Mouse (Mus musculus): Measurements from ENCODE around the gene Prkch. TPM values are rescaled to one million over a fixed set of nuclear protein-coding genes. Genes with fewer than 3 reads are reported as not detected.

Prkch gene
- total RNA-seq, 2 experiments from 2014 or later, result 16.1 to 18.8 TPM

- DNase-seq (ENCODE audit: low spot score), result no peak
- intact Hi-C loops (cut with DNase I), result no loop called here
These were observed 115.0 kb downstream of the Prkch start for GRCm38 (mm10) chr12:73699471-73700186.

GRCm38 (mm10) chr12:73700544-73701069 lies 116.0 kb downstream of the Prkch start:
- no peak for DNase-seq (ENCODE audit: low spot score)
- intact Hi-C loops (cut with DNase I), result no loop called here

DNA sequence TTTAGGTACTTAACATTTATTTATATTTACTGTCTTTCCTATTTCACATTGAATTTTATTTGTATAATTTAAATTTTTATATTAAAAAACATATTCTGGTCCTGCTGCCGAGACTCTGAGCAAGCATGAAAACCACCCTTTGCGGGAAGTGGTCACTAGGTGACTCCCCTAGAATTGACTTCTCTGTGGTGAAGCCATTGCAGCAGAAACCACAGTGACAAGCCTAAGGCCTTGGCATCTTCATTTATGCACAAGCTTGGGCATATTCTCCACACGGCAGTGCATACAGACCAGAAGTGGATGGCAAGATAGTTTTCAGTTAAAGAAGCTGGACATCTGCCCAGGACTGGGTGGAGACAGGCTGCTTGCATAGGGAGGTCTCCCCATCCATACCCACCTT lies 117.4 kb downstream of the Prkch start:
- intact Hi-C loops (cut with DNase I), result no loop called here
- no peak for DNase-seq (ENCODE audit: low spot score)

- no peak for DNase-seq (ENCODE audit: low spot score)
- intact Hi-C loops (cut with DNase I), result loop anchor here (1.0 to 2.0 kb wide), 2 partner anchors 284 to 305 kb away; no protein-coding TSS in a partner anchor
These were observed 119.8 kb downstream of the Prkch start for GRCm38 (mm10) chr12:73704382-73704781.

DNA sequence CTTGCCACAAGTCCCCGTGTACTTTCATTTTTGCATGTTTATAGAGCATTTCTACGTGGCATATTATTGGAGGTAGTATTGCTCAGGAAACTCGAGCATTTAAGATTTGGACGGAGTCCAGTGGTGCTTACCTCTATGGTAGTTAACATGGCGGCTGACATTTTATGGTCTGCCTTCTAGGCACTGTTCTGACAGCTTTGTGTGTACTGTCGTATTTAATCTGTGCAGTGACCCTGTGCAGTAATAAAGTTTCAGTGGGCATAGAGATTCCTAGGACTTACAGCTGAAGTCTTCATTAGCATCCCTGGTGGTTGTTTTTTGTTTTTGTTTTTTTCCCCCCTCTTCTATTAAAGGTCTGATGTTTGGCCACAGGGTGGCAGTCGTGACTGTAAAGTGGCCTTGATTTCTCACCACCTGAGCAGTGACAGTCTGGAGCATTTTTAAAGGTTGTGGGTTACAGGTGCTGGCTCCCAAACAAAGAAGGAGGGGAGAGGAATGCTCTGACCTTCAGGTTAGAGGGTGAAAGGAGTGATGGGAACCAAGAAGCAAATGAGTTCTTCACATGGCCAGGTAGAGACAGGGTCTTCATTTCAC lies 120.6 kb downstream of the Prkch start:
- DNase-seq (ENCODE audit: low spot score), result no peak
- intact Hi-C loops (cut with DNase I), result loop anchor here (1.0 to 5.0 kb wide), 6 partner anchors 72 to 587 kb away; partner anchors contain the start of gene Gm49321

- intact Hi-C loops (cut with DNase I), result loop anchor here (5.0 kb wide), 4 partner anchors 69 to 584 kb away; partner anchors contain the start of gene Gm49321
- no peak for DNase-seq (ENCODE audit: low spot score)
These were observed 123.9 kb downstream of the Prkch start for GRCm38 (mm10) chr12:73708498-73708897.

GRCm38 (mm10) chr12:73708920-73709319 lies 124.3 kb downstream of the Prkch start:
- intact Hi-C loops (cut with DNase I), result loop anchor here (5.0 kb wide), 4 partner anchors 68 to 583 kb away; partner anchors contain the start of gene Gm49321
- peak; percentile 46 for DNase-seq (ENCODE audit: low spot score)

GRCm38 (mm10) chr12:73710846-73711245 lies 126.2 kb downstream of the Prkch start:
- intact Hi-C loops (cut with DNase I), result loop anchor here (5.0 kb wide), 1 partner anchor 76 kb away; no protein-coding TSS in a partner anchor
- no peak for DNase-seq (ENCODE audit: low spot score)

- no peak for DNase-seq (ENCODE audit: low spot score)
- intact Hi-C loops (cut with DNase I), result loop anchor here (5.0 kb wide), 1 partner anchor 75 kb away; no protein-coding TSS in a partner anchor
These were observed 127.5 kb downstream of the Prkch start for GRCm38 (mm10) chr12:73712122-73712521.

GRCm38 (mm10) chr12:73714589-73714988 lies 130.0 kb downstream of the Prkch start:
- no peak for DNase-seq (ENCODE audit: low spot score)
- intact Hi-C loops (cut with DNase I), result loop anchor here (5.0 kb wide), 1 partner anchor 73 kb away; no protein-coding TSS in a partner anchor

- DNase-seq (ENCODE audit: low spot score), result no peak
- intact Hi-C loops (cut with DNase I), result no loop called here
These were observed 130.7 kb downstream of the Prkch start for GRCm38 (mm10) chr12:73715331-73715730.

DNA sequence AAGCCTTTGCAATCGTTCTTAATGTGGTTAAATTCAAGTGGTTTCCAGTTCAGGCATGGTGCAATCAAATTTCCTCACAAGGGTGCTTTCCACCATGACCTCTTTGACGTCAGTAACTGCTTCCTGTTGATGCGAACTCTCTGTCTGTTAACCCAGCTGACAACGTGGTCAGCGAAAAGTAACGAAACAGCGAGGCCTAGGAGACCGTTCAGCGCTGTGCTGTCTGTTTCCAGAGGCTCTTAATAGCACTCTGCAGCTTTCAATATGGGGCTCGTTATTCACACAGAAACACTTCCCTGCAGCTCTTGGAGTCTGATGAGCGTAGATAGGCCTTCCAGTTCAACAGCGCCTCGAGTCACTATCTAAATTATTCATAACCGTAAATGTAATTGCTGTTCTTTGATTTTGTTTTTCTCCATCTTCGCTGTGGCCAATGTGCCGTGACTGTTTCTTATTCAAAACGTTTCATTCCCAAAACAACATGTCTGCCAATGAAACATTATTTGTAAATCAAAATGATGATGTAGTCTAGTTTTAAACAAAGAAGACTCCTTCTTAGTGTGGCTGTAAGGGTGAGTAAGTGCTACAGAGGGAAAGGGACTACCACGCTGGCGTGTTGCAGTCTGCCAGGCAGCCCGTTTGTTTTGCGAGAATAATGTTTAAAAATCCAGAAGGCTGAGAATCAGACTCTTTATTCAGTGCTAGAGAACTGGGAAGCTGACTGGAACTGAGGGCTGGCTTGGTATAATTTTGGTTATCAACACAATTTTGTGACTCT lies 131.5 kb downstream of the Prkch start:
- intact Hi-C loops (cut with DNase I), result no loop called here
- no peak for DNase-seq (ENCODE audit: low spot score)

GRCm38 (mm10) chr12:73718036-73718435 lies 133.4 kb downstream of the Prkch start:
- intact Hi-C loops (cut with DNase I), result no loop called here
- no peak for DNase-seq (ENCODE audit: low spot score)

- intact Hi-C loops (cut with DNase I), result loop anchor here (5.0 kb wide), 1 partner anchor 57 kb away; no protein-coding TSS in a partner anchor
- DNase-seq (ENCODE audit: low spot score), result no peak
These were observed 135.2 kb downstream of the Prkch start for GRCm38 (mm10) chr12:73719816-73720215.

GRCm38 (mm10) chr12:73720466-73720865 lies 135.9 kb downstream of the Prkch start:
- intact Hi-C loops (cut with DNase I), result loop anchor here (5.0 kb wide), 1 partner anchor 57 kb away; no protein-coding TSS in a partner anchor
- DNase-seq (ENCODE audit: low spot score), result no peak

GRCm38 (mm10) chr12:73722060-73722459 lies 137.5 kb downstream of the Prkch start:
- intact Hi-C loops (cut with DNase I), result loop anchor here (5.0 kb wide), 1 partner anchor 55 kb away; no protein-coding TSS in a partner anchor
- no peak for DNase-seq (ENCODE audit: low spot score)

DNA sequence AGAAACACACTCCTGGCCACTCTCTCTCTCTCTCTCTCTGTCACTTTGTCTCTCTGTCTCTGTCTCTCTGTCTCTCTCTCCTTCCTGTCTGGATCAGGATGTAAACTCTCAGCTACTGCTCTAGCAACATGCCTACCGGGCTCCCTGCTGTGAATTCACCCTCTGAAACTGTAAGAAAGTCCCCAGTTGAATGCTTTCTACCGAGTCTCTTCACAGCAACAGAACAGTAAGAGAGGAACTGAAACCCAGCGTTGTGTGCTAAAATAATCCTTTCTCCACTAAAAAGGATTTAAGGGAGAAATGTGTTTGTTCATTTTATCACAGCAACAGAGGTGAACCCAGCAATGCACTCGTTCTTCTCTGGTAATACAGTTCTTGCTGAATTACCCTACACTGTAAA lies 138.5 kb downstream of the Prkch start:
- DNase-seq (ENCODE audit: low spot score), result no peak
- intact Hi-C loops (cut with DNase I), result loop anchor here (5.0 kb wide), 1 partner anchor 54 kb away; no protein-coding TSS in a partner anchor

- intact Hi-C loops (cut with DNase I), result loop anchor here (5.0 kb wide), 1 partner anchor 53 kb away; no protein-coding TSS in a partner anchor
- no peak for DNase-seq (ENCODE audit: low spot score)
These were observed 139.3 kb downstream of the Prkch start for GRCm38 (mm10) chr12:73723887-73724286.

DNA sequence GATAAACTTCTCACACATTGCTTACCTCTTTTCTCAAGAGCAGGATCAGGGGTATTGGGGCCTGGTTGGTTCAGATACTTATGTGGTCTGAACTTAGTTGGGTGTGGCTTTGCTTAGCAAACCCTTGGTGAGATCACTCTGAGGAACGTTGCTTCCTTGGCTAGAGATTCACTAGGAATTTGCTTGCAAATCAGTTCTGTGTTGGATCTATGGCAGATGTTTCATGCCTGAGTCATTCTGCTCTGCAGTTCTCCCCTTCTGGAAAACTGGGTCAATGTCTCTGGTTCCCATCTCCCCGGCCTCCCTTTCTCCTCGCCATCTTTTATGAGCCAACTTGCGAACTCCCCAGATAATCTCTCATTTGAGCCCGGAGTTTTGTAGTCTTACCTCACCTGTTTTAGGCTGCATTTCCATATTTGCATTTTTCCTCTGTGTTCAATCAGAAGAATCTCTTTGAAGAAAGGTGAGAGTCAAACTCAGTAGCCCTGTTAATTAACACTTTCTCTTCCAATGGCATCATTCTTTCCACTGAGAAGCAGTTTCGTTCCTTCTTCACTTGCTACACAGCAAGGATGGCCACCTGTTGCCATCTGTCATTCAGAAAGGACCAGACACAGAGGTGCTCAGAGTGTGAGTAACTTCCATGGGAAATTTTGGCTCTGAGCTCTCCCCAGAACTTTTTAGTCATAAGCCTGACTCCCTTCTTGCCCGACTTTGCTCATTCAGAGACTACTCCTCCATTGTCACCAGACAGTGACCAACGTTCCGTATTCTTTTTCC lies 141.4 kb downstream of the Prkch start:
- intact Hi-C loops (cut with DNase I), result loop anchor here (5.0 kb wide), 1 partner anchor 186 kb away; no protein-coding TSS in a partner anchor
- DNase-seq (ENCODE audit: low spot score), result no peak
